Mouse (Mus musculus) myocyte (in vitro differentiated cells): ENCODE data around the gene Acsf3.

Experiments
- CEBPB ChIP-seq: IDR thresholded peaks from 2 replicates; pipeline ENCODE4 v1.6.1; 2011; ENCODE audit warnings: mild to moderate bottlenecking, moderate library complexity; ENCODE audit not compliant: poor library complexity, insufficient read depth, severe bottlenecking
- E2F4 ChIP-seq: IDR thresholded peaks from one replicate; pipeline ENCODE4 v1.6.1; 2011; ENCODE audit warnings: mild to moderate bottlenecking, control low read depth, moderate library complexity; ENCODE audit not compliant: insufficient read depth
- MAX ChIP-seq: IDR thresholded peaks from one replicate; pipeline ENCODE4 v1.6.1; 2011; ENCODE audit warnings: low read depth, mild to moderate bottlenecking, control low read depth
- MYOG ChIP-seq, 3 experiments: IDR thresholded peaks; one replicate each; pipeline ENCODE4 v1.6.1; 2011; ENCODE audit warnings: control low read depth in 2 of 3, low read depth in 2 of 3, mild to moderate bottlenecking in 2 of 3; ENCODE audit not compliant: insufficient read length in 2 of 3, control insufficient read depth in 1 of 3, insufficient read depth in 1 of 3
- POLR2A ChIP-seq: IDR thresholded peaks from one replicate; pipeline ENCODE4 v1.6.1; 2011; ENCODE audit warnings: low read depth, mild to moderate bottlenecking, control low read depth, moderate library complexity; ENCODE audit not compliant: insufficient read length
- POLR2AphosphoS2 ChIP-seq: IDR thresholded peaks from one replicate; pipeline ENCODE4 v1.6.1; 2011; ENCODE audit warnings: low read depth, control low read depth; ENCODE audit not compliant: insufficient read length
- REST ChIP-seq: IDR thresholded peaks from one replicate; pipeline ENCODE4 v1.6.1; 2011; ENCODE audit warnings: mild to moderate bottlenecking, control low read depth, moderate library complexity; ENCODE audit not compliant: insufficient read depth, insufficient read length
- SRF ChIP-seq: IDR thresholded peaks from one replicate; pipeline ENCODE4 v1.6.1; 2011; ENCODE audit warnings: low read depth; ENCODE audit not compliant: control insufficient read depth, insufficient read length
- TCF12 ChIP-seq: IDR thresholded peaks from one replicate; pipeline ENCODE4 v1.6.1; 2011; ENCODE audit warnings: mild to moderate bottlenecking, control low read depth; ENCODE audit not compliant: poor library complexity, insufficient read depth, severe bottlenecking
- TCF3 ChIP-seq: IDR thresholded peaks from one replicate; pipeline ENCODE4 v1.6.1; 2011; ENCODE audit warnings: low read depth, control low read depth; ENCODE audit not compliant: insufficient read length
- USF1 ChIP-seq: IDR thresholded peaks from one replicate; pipeline ENCODE4 v1.6.1; 2011; ENCODE audit warnings: low read depth, mild to moderate bottlenecking, control low read depth, moderate library complexity

DNA sequence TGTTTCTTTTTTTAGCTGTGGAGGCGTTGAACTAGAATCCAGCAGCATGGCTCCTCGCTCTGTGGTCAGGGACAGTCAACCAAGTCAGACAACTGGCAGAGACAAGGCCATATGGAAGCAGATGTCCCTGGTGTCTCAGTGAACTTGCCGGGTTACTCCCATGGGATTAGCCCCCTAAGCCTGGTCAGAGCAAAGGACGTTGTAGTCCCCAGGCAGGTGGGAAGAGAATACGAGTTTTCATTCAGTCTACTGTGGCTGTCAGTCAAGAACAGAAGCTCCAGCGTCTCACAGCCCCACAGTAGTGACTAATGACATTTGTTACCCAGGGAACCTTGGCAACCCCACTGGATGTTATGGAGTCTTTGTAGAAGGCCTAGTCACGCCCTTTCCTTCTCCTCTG lies 28.8 kb upstream of the Acsf3 start:
- TF ChIP-seq POLR2A (no peak), CEBPB (no peak), MAX (no peak), E2F4 (no peak), TCF12 (peak; percentile 74), MYOG (IDR thresholded peaks at IDR 0.05; ENCODE audit: control insufficient read depth in 1 of 3, insufficient read depth in 1 of 3, insufficient read length in 2 of 3, low read depth in 2 of 3) (peak; percentile 45 to 89 (median 73)), USF1 (no peak), TCF3 (peak; percentile 59), SRF (no peak), POLR2AphosphoS2 (no peak), REST (no peak)
